Mouse (Mus musculus): ENCODE measurements around the gene 2210016L21Rik. TPM values are rescaled to one million over a fixed set of nuclear protein-coding genes. Genes with fewer than 3 reads are reported as not detected.

Gene 2210016L21Rik
- polyA plus RNA-seq (2012; rRNA removed), result 137 and 141 TPM in 2 replicates

GRCm38 (mm10) chr5:114942074-114942765 is at the start of gene 2210016L21Rik:
Gene 2210016L21Rik (plus strand): TSS chr5:114942158.
- 1% methylated on average over 39 of the region's 39 CpGs for WGBS
- Histone ChIP-seq H3K4me3 (replicated peaks; ENCODE audit: insufficient read depth, low read depth, low read length) (peak within 1 kb of the TSS; percentile 93), H3K27ac (ENCODE audit: insufficient read depth, low read length) (peak within 1 kb of the TSS; percentile 85), H3K4me1 (ENCODE audit: control insufficient read depth, insufficient read depth, low read length) (peaks cover 4% of the 10 kb centered on the region; the same call in 1 of the 2 replicates), H3K27me3 (ENCODE audit: control insufficient read depth, insufficient read depth, low read length) (no peaks in the 10 kb centered on the region)
- DNase-seq, result peak; percentile 87 to 89
- peak; percentile 86 for TF ChIP-seq POLR2A (IDR thresholded peaks at IDR 0.05; ENCODE audit: borderline replicate concordance, insufficient read depth, low read length)
- no peak for TF ChIP-seq CTCF (IDR thresholded peaks at IDR 0.05; ENCODE audit: borderline replicate concordance, insufficient read depth, low read depth, low read length)

DNA sequence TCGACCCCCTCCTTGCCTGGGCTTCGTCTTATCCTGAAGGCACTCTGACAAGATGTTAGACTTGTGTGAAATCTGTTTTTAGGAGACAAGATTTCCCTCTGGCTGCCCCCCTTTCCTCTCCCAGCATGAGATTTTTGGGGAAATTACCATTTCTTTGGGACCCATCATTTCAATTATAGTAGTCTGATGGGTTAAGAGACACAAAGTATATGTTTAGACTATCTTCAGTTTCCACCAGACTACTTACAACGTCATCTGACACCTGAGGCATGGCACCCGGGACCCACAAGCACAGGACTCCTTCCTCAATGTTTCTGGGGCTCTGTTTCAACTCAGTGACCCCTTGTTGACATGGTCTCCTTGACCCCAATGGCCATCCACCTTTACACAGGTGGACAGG is 46.4 kb upstream of the 2210016L21Rik start:
- no peaks in the 10 kb centered on the region for H3K27me3 ChIP-seq (ENCODE audit: control insufficient read depth, insufficient read depth, low read length)
- TF ChIP-seq CTCF (IDR thresholded peaks at IDR 0.05; ENCODE audit: borderline replicate concordance, insufficient read depth, low read depth, low read length) (no peak), POLR2A (IDR thresholded peaks at IDR 0.05; ENCODE audit: borderline replicate concordance, insufficient read depth, low read length) (no peak)
- no peak for DNase-seq
- WGBS, result 87% methylated on average over 4 of the region's 4 CpGs
- H3K27ac ChIP-seq (ENCODE audit: insufficient read depth, low read length), result no peak overlapping the region
- no peak overlapping the region for H3K4me3 ChIP-seq (replicated peaks; ENCODE audit: insufficient read depth, low read depth, low read length)
- no peaks in the 10 kb centered on the region for H3K4me1 ChIP-seq (ENCODE audit: control insufficient read depth, insufficient read depth, low read length)

GRCm38 (mm10) chr5:114896688-114897373 is 45.1 kb upstream of the 2210016L21Rik start, which contains the start of gene Oasl2:
Gene Oasl2 (plus strand): TSS chr5:114896936.
- no peak within 1 kb of the TSS for H3K4me3 ChIP-seq (replicated peaks; ENCODE audit: insufficient read depth, low read depth, low read length)
- no peak for TF ChIP-seq POLR2A (IDR thresholded peaks at IDR 0.05; ENCODE audit: borderline replicate concordance, insufficient read depth, low read length)
- TF ChIP-seq CTCF (IDR thresholded peaks at IDR 0.05; ENCODE audit: borderline replicate concordance, insufficient read depth, low read depth, low read length), result no peak
- peak within 1 kb of the TSS; percentile 64; the same call in 1 of the 2 replicates for H3K27ac ChIP-seq (ENCODE audit: insufficient read depth, low read length)
- no peaks in the 10 kb centered on the region for H3K4me1 ChIP-seq (ENCODE audit: control insufficient read depth, insufficient read depth, low read length)
- 66% methylated on average over 13 of the region's 13 CpGs for WGBS
- no peaks in the 10 kb centered on the region for H3K27me3 ChIP-seq (ENCODE audit: control insufficient read depth, insufficient read depth, low read length)
- DNase-seq, result no peak

GRCm38 (mm10) chr5:114897374-114897793 is 44.6 kb upstream of the 2210016L21Rik start:
- TF ChIP-seq CTCF (IDR thresholded peaks at IDR 0.05; ENCODE audit: borderline replicate concordance, insufficient read depth, low read depth, low read length), result no peak
- TF ChIP-seq POLR2A (IDR thresholded peaks at IDR 0.05; ENCODE audit: borderline replicate concordance, insufficient read depth, low read length), result no peak
- H3K4me1 ChIP-seq (ENCODE audit: control insufficient read depth, insufficient read depth, low read length), result no peaks in the 10 kb centered on the region
- no peaks in the 10 kb centered on the region for H3K27me3 ChIP-seq (ENCODE audit: control insufficient read depth, insufficient read depth, low read length)
- 14% methylated on average over 7 of the region's 7 CpGs for WGBS
- no peak for DNase-seq
- peak overlapping the region; percentile 64; the same call in 1 of the 2 replicates for H3K27ac ChIP-seq (ENCODE audit: insufficient read depth, low read length)
- no peak overlapping the region for H3K4me3 ChIP-seq (replicated peaks; ENCODE audit: insufficient read depth, low read depth, low read length)

DNA sequence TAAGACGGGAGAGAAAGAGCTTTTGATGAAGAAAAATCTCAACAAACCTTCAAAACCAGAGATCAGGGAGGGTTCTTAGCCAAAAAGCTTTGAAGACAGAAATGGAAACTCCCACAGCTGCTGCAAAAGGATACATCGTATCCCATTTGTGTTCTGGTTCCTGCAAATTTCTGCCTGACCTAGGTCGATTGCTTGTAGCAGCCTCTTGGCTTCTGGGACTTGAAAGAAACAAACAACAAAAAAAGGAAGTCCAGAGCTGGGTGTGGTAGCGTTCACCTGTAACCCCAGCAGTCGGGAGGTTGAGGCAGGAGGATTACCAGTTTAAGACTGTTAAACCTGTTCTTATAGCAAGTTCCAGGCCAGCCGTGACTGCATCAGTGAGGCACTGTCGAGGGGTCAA is 43.1 kb upstream of the 2210016L21Rik start:
- 85% methylated on average over 7 of the region's 7 CpGs for WGBS
- Histone ChIP-seq H3K4me3 (replicated peaks; ENCODE audit: insufficient read depth, low read depth, low read length) (no peak overlapping the region), H3K4me1 (ENCODE audit: control insufficient read depth, insufficient read depth, low read length) (no peaks in the 10 kb centered on the region), H3K27me3 (ENCODE audit: control insufficient read depth, insufficient read depth, low read length) (no peaks in the 10 kb centered on the region), H3K27ac (ENCODE audit: insufficient read depth, low read length) (no peak overlapping the region)
- TF ChIP-seq CTCF (IDR thresholded peaks at IDR 0.05; ENCODE audit: borderline replicate concordance, insufficient read depth, low read depth, low read length) (no peak), POLR2A (IDR thresholded peaks at IDR 0.05; ENCODE audit: borderline replicate concordance, insufficient read depth, low read length) (no peak)
- no peak for DNase-seq

DNA sequence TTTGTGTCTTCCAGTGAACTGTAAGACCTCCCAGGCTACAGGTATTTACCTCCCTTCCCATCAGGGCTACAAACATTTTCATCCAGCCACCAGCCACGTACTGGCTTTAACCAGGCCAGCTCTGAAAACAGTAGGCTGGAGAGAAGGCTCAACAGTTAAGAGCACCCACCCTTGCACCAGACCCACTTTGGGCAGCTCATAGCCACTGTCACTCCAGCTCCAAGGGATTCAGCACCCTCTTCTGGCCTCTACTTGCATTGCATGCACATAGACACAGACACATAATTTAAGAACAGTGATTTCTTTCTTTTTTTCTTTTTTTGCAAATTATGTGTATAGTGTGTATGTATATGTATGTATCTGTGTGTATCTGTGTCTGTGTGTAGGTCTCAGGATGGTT is 39.5 kb upstream of the 2210016L21Rik start:
- Histone ChIP-seq H3K27me3 (ENCODE audit: control insufficient read depth, insufficient read depth, low read length) (no peaks in the 10 kb centered on the region), H3K4me1 (ENCODE audit: control insufficient read depth, insufficient read depth, low read length) (no peaks in the 10 kb centered on the region), H3K4me3 (replicated peaks; ENCODE audit: insufficient read depth, low read depth, low read length) (no peak overlapping the region), H3K27ac (ENCODE audit: insufficient read depth, low read length) (no peak overlapping the region)
- WGBS, result 30% methylated on average over 1 of the region's 1 CpGs
- DNase-seq, result no peak
- TF ChIP-seq CTCF (IDR thresholded peaks at IDR 0.05; ENCODE audit: borderline replicate concordance, insufficient read depth, low read depth, low read length), result peak; percentile 50
- no peak for TF ChIP-seq POLR2A (IDR thresholded peaks at IDR 0.05; ENCODE audit: borderline replicate concordance, insufficient read depth, low read length)

DNA sequence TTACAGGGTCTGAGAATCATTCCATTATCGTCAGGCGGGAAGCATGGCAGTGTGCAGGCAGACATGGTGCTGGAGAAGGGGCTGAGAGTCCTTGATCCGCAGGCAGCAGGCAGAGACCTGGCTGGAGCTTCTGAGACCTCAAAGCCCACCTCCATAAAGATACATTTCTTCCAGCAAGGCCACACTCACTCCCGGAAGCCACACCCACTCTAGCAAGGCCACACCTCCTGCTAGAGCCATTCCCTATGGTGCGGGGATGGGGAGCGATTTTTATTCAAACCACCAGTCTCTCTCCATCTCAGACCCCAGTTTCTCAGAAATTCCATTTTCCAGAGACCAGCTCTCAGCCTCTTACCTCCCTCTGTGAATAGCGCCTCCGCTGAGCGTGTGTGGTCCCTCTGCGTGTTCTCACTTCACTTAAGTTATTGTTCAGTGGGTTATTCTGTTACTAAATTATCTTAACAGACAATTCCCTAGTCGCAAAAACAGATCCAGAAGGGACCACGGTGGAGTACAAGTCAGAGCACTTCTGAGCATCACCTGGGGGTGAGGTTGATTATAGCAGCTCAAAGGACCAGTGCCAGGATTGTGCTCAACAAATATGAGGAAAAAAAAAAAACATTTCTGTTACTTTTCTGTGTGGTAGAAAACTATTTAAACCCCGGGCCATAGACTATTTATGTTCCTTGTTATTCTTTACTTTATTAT is 33.2 kb upstream of the 2210016L21Rik start:
- 51% methylated on average over 13 of the region's 13 CpGs for WGBS
- Histone ChIP-seq H3K4me3 (replicated peaks; ENCODE audit: insufficient read depth, low read depth, low read length) (no peak overlapping the region), H3K27ac (ENCODE audit: insufficient read depth, low read length) (no peak overlapping the region), H3K27me3 (ENCODE audit: control insufficient read depth, insufficient read depth, low read length) (no peaks in the 10 kb centered on the region), H3K4me1 (ENCODE audit: control insufficient read depth, insufficient read depth, low read length) (no peaks in the 10 kb centered on the region)
- TF ChIP-seq POLR2A (IDR thresholded peaks at IDR 0.05; ENCODE audit: borderline replicate concordance, insufficient read depth, low read length) (no peak), CTCF (IDR thresholded peaks at IDR 0.05; ENCODE audit: borderline replicate concordance, insufficient read depth, low read depth, low read length) (no peak)
- DNase-seq, result no peak

All from cerebellum, adult 2 months (tissue).